Mouse (Mus musculus) 3134 (cell line): ENCODE measurements around the gene Adss.

Experiments
- DNase-seq: peaks from one replicate; pipeline ENCODE4 v3.0.0-alpha.2; 2011; ENCODE audit warnings: low spot score; ENCODE audit not compliant: insufficient read length; ENCODE audit errors: extremely low read depth

Adss gene

DNA sequence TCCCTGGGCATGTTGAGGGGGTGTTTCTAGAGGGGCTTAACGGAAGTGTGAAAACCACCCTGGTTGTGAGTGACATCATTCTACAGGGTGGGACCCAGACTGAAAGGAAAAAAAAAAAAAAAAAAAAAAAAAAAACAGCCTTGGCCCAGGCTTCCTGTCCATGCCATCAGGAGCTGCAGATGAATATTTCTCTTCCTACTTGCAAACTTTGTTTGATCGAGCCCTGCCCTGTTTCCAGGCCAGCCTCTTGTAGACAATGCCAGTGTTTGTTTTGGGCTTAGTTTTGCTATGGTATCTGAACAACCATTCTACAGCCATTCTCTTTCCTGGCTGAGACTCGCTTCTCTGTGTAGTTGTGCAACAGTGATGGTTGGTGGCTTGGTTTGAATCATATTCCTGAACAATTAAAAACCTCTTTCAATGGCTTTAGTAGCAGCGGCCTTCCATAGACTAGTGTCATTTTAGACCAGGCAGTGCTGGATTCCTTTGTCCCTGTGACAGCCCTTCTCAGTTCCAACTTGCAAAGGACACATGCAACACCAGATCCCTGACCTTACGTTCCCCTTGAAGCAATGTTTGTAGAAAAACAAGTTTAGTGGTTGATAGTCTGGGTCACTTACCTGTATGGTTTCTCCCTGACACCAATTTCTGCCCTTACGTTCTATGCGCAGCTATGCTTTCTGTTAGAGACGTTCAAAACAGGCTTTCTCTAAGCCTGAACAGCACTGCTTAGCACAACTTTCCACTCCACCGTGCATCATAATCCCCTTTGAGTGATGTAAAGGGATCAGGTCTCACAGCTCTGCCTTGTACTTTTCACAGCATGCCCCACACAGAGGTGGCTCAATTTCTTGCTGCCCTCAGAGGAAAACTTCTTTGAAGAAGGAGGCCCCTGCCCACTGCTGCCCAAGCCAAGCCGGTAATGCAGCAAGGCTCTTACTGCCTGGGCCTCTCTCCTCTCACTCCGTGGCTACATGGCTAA is 67.0 kb downstream of the Adss start, which contains the start of gene 1700016C15Rik:
Gene 1700016C15Rik (plus strand): TSS at position 772 of the 982 bp plus-strand sequence.
- DNase-seq, result no peak

- no peak for DNase-seq
Measured at GRCm38 (mm10) chr1:177727883-177728525, 68.3 kb downstream of the Adss start.

DNA sequence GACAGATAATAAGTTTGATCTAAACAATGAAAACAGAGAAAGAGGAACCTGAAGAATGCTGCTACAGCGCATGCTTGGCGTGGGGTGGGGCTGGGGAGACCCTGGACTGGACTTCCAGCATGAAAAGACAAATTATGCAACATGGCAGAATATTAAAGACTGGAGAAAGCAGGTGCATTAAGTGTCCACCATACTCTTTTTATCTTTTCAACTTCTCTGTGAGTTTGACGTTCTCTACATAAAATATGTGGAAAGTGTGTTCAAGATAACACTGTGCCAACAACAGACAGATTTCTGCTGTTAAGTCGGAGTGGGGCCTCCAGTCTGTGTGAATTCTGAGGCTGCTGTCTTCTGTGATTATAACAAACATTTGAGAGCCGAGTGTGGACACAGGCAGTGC is 69.4 kb downstream of the Adss start:
- no peak for DNase-seq

GRCm38 (mm10) chr1:177723786-177724185 is 72.5 kb downstream of the Adss start:
- no peak for DNase-seq

- DNase-seq, result peak; percentile 45
Measured at GRCm38 (mm10) chr1:177719029-177719427, 77.3 kb downstream of the Adss start.

- no peak for DNase-seq
Measured at GRCm38 (mm10) chr1:177718340-177719028, 77.8 kb downstream of the Adss start.

GRCm38 (mm10) chr1:177717057-177717835 is 79.1 kb downstream of the Adss start:
- no peak for DNase-seq

DNA sequence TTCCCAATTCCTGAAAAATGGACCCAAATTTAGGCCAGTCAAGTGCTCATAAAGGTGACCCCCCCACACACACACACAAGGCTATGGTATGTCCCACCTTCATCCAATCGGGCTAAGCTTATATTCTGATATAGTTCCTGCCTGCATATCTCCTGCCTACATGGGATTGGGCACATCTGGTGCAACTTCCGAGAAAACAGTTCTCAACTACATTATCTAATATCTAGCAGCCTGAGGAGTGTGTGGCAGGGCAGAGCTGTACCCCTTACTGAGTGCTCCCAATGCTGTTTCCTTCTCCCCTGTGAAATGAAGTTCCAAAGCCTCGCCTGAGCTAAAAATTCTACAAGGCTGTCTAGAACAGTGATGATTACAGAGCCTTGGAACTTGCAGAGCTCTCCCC is 79.9 kb downstream of the Adss start:
- DNase-seq, result no peak

GRCm38 (mm10) chr1:177714397-177715012 is 81.8 kb downstream of the Adss start:
- no peak for DNase-seq

GRCm38 (mm10) chr1:177713635-177714396 is 82.5 kb downstream of the Adss start:
- DNase-seq, result no peak
